Mouse (Mus musculus) heart, embryonic 11.5 days (tissue): ENCODE results near the gene Gle1. TPM values are rescaled to one million over a fixed set of nuclear protein-coding genes. Genes with fewer than 3 reads are reported as not detected.

ENCODE experiments used
- microRNA-seq: library from miRNA; unstranded; fragments of <30 nt; microRNA quantifications from one replicate; pipeline ENCODE4, GENCODE M21; 2016; ENCODE audit warnings: borderline number of aligned reads
- polyA plus RNA-seq: library from polyadenylated mRNA; unstranded; fragments of >200 nt; fragmentation: Nextera tagmentation; extraction: Ambion mirVana; gene quantifications from 2 replicates; pipeline ENCODE4 v1.2.1, GENCODE M21; 2014

Gle1 gene
- polyA plus RNA-seq, 1 experiment from 2014 or later, result 34.3 TPM

Small RNA genes lying within 50 kb of the gene (microRNA-seq; reads per million reads assigned to microRNA genes)
- 0.81 reads per million, percentile 9 among the genes with 10 or more reads in this experiment for gene Mir6997

Other genes with a start within 250 kb of the Gle1 start
- gene Gm13420, start 183.7 kb upstream of the Gle1 start, polyA plus RNA-seq, result not detected in 2 replicates
- gene Gm13547, start 176.1 kb upstream of the Gle1 start, polyA plus RNA-seq, result 0.99 TPM in 1 of 2 replicates, not detected in the other
- gene Coq4, start 147.9 kb upstream of the Gle1 start, polyA plus RNA-seq, result 28.8 and 30.2 TPM in 2 replicates
- gene Trub2, start 146.9 kb upstream of the Gle1 start, polyA plus RNA-seq, result 21.0 and 25.6 TPM in 2 replicates
- gene Slc27a4, start 132.8 kb upstream of the Gle1 start, polyA plus RNA-seq, result 6.7 and 8.3 TPM in 2 replicates
- 17.4 and 18.1 TPM in 2 replicates for gene Urm1, start 115.4 kb upstream of the Gle1 start, polyA plus RNA-seq
- 17.9 and 18.4 TPM in 2 replicates for gene Cercam, start 66.3 kb upstream of the Gle1 start, polyA plus RNA-seq
- gene Odf2, start 46.2 kb upstream of the Gle1 start, polyA plus RNA-seq, result 56.3 and 62.0 TPM in 2 replicates
- 154 and 157 TPM in 2 replicates for gene Sptan1, start 30.1 kb downstream of the Gle1 start, polyA plus RNA-seq
- gene Wdr34, start 113.5 kb downstream of the Gle1 start, polyA plus RNA-seq, result 17.5 and 17.6 TPM in 2 replicates
- 291 and 322 TPM in 2 replicates for gene Set, start 122.0 kb downstream of the Gle1 start, polyA plus RNA-seq
- gene Pkn3, start 142.3 kb downstream of the Gle1 start, polyA plus RNA-seq, result 11.0 and 11.2 TPM in 2 replicates
- 56.3 and 59.1 TPM in 2 replicates for gene Zdhhc12, start 158.2 kb downstream of the Gle1 start, polyA plus RNA-seq
- gene Zer1, start 189.2 kb downstream of the Gle1 start, polyA plus RNA-seq, result 5.4 and 7.1 TPM in 2 replicates
- 8.2 and 9.1 TPM in 2 replicates for gene Tbc1d13, start 198.3 kb downstream of the Gle1 start, polyA plus RNA-seq
- gene Endog, start 236.1 kb downstream of the Gle1 start, polyA plus RNA-seq, result 30.0 and 33.4 TPM in 2 replicates
- 41.2 and 43.4 TPM in 2 replicates for gene Spout1, start 243.0 kb downstream of the Gle1 start, polyA plus RNA-seq